Mouse (Mus musculus): ENCODE data around the gene Bri3bp. TPM values are rescaled to one million over a fixed set of nuclear protein-coding genes. Genes with fewer than 3 reads are reported as not detected.
"Not testable (repeated sequence)": the region's sequence is repeated elsewhere in the genome, so short reads cannot be mapped to it uniquely, and the experiment has no call there.

The Bri3bp gene
- total RNA-seq, 2 experiments from 2014 or later: 5.3 to 6.4 TPM

DNA sequence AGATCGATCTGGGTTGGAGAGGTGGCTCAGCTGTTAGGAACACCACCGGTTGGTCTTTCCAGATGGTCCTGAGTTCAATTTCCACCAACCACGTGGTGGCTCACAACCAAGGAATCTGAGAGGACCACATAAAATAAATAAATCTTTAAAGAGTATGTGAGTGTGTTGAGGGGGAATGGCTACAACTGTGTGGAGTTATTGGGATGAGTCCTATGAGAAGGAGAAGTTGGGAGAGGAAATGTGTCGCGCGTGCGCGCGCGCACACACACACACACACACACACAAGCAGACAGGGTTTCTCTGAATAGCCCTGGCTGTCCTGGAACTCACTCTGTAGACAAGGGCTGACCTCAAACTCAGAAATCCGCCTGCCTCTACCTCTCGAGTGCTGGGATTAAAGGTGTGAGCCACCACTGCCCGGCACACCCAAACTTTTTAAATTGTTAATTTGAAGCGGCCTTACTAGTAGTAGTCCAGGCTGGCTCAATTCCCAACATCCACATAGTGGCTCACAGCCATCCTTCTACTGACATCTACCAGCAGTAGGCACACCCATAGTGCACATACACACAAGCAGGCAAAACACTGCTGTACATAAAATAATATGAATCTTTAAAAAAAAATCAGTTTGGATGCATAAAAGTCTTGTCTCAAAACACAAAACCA, 33.3 kb upstream of the Bri3bp start:
- DNase-seq: no peak
- intact Hi-C loops (cut with DNase I; ENCODE audit: low total_unique reads): no loop called here

DNA sequence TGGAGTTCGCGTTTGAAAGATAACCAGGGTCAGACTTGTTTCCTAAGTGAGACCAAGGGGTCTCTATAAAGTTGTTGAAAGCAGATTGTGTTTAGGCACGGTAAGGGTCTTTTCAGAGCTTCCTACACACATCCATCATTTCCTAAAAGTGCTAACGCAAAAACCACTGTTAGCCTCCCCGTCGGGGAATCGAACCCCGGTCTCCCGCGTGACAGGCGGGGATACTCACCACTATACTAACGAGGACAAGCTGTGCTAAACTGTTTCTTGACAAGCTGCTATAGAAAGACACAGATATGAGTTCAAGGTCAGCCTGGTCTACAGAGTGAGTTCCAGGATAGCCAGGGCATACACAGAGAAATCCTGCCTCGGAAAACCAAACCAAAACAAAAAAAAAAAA, 32.5 kb upstream of the Bri3bp start:
- DNase-seq: peak; percentile 78
- intact Hi-C loops (cut with DNase I; ENCODE audit: low total_unique reads): no loop called here

DNA sequence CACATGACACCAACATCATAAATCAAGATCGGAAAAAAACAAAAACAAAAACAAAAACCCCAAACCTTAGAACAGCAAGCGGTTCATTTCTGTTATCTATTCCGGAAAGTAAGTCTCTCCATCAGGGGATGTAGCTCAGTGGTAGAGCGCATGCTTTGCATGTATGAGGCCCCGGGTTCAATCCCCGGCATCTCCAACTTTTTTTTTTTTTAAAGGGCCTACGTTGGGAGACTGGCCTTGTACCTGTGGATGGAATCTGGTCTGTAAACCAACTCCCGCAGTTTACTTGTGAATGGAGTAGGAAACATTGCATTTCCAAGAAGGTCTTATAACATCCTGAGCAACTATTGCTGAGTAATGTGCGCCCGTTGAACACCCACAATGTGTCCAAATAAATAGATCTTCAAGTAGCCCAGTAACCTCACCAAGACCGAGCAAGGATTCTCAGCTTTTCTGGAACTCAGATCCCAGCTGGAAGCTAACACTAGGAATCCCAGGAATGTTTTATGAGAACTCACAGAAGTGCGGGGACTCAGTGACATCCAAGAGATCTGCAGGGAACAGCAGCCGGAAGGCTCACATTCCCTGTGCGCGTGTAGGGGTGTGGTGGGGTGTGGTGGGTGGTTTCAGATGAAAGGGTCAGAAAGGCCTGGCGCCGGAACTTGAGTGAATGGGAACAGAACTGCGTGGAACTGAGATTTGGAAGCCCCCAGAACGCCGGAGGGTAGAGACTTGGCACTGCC, 31.8 kb upstream of the Bri3bp start:
- intact Hi-C loops (cut with DNase I; ENCODE audit: low total_unique reads): no loop called here
- DNase-seq: no peak

DNA sequence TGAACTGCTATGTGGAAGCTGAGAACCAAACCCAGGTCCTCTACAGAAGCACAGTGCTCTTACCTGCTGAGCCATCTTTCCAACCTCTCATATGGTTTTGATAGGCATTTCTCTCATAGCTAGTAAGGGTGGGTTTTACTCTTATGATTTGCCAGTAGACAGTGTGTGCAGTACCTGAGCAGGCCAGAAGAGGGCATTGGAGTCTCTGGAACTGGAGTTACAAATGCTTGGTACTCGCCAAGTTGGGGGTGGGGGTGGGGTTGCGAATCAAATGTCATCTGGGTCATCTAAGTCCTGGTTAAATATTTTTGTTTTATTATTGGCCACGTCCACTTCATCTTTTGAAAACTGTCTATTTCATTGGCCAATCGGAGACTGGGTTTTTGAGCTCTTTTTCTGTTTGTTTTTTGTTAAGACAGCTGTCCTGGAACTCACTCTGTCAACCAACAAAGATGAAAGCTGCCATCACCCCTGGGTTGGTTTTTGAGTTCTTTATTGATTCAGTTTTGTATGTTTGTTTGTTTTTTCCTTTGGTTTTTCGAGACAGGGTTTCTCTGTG, 29.3 kb upstream of the Bri3bp start:
- peak; percentile 53 for DNase-seq
- intact Hi-C loops (cut with DNase I; ENCODE audit: low total_unique reads): no loop called here

DNA sequence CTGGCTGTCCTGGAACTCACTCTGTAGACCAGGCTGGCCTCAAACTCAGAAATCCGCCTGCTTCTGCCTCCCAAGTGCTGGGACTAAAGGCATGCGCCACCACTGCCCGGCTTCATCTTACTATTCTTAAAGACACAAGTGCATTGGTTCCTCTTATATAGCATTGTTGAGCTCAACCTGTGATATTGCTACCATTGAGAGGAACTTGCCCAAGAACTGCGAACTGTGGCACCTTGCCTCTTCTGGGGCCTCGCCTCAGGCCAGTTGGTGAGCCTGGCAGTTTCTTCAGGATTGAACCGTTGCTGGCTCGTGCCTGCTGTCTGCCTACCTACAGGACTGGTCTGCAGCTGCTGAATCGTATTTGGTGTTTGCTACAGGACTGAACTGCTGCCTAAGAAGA, 28.8 kb upstream of the Bri3bp start:
- DNase-seq; intact Hi-C loops (cut with DNase I; ENCODE audit: low total_unique reads): not testable (repeated sequence)

DNA sequence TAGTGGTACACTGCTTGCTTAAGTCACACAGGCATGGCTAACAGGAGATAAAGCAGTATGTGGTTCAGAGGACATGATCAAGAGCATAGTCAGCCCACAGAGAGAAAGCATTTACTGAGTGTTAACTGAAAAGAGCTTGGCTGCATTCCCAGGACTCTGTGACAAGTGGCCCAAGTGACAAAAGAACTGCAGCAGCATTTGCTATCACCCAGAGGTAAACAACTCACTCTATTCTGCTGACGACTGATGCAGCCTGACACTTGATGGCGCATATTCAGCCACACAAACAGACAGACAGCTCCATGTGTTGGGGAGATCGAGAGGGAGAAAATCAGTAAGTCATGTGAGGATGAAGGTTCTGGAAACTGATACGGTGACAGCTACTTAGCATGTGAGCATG, 27.6 kb upstream of the Bri3bp start:
- DNase-seq: no peak
- intact Hi-C loops (cut with DNase I; ENCODE audit: low total_unique reads): no loop called here

DNA sequence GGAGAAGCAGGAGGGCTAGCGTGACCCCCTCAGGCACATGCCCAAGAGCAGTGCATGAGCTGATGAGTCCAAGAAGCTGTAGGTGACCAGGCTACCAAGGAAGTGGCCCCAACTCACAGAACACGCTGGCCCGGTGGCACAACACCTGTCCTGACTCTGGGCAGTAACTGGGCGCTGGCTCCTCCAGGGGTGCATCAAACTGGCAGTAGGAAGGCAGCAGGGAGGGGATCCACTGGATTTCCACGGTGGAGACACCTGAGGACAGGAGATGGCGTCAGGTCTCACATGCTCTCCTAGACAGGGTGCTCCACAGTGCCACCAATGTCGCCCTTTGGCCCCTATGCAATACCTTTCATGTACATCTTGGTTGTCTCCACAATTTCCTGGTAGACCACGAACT, 25.2 kb upstream of the Bri3bp start:
- intact Hi-C loops (cut with DNase I; ENCODE audit: low total_unique reads): no loop called here
- DNase-seq: no peak

DNA sequence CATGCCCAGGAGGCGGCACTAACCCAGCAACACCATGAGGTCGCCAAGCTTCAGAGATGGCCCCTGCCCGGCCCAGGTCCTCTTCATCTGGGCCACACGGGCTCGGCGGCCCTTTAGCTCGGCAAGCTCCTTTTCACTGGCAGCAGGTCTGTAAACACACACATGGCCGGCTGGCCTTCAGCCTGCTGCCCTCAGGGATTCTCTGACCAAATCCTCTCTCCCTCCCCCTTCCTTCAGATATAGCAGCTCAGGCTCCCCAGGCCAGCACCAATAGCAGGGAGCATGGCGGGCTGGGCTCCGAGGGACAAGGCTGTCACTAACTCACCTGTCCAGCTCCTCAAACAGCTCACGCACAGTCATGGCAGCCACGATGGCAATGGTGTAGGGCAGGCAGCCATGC, 22.7 kb upstream of the Bri3bp start:
- intact Hi-C loops (cut with DNase I; ENCODE audit: low total_unique reads): no loop called here

DNA sequence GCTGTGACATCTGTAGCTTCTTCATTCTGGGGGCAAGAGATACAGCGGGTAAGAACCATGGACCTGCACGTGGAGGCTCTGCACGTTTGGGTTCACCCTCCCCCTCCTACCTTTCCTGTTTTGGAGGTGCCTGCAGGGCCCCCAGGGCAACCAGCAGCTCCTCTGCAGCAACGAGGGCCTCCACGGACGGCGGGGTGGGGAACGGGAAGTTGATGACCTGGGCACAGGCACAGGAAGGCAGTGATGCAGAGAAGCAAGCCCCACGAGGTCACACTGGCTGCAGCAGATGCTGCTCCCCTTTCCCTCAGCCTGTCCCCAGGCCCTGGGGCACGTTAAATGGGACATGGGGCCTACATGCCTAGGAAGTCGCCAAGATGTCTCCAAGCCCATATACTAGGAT, 22.2 kb upstream of the Bri3bp start:
- intact Hi-C loops (cut with DNase I; ENCODE audit: low total_unique reads): no loop called here
- no peak for DNase-seq

More for the DNA sequence above, 22.7 kb upstream of the Bri3bp start:
- no peak for DNase-seq

DNA sequence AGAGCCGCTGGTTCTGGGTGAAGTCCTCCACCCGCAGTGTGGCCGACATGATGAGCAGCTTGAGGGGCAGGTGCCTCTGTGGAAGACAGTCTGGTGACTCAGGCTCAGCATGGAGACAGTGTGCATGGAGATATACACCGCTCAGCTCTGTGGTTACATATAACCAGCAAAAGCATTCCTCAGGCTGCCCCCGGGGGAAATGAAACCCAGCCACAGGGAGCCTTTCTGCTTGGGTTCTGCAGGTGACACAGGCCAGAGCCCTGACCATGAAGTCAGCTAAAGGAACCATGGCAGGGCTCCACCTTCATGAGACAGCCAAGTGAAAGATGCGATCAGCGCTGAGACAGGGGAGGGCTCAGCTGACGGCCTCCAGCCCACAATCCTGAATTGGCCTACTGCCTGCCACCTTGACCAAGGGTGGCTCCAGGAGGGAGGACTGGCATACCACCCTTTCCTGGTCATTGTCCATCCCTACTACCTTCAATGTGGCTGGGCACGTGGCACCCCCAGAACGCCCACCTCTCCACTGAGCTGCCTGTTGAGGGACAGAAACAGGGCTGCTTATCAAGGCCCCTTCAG, 15.6 kb upstream of the Bri3bp start:
- no peak for DNase-seq
- intact Hi-C loops (cut with DNase I; ENCODE audit: low total_unique reads): no loop called here

DNA sequence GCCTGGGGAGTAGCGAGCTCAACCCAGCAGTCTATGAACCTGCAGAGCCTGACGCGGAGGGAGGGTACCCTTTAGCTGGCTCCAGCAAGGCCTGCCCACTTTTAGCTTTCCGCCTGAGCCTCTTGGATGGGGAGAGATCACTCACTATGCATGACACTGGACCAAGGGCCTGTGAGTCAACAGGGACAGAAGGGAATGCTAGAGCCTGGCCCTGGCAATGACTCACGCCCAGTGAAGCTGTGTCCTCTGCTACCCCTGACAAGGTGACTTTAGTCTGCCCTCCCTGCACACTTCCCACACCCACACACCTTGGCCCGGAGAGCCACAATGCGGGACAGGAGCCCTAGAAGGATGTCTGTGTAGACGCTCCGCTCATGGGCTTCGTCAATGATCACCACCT, 15.0 kb upstream of the Bri3bp start:
- DNase-seq: no peak
- intact Hi-C loops (cut with DNase I; ENCODE audit: low total_unique reads): no loop called here

DNA sequence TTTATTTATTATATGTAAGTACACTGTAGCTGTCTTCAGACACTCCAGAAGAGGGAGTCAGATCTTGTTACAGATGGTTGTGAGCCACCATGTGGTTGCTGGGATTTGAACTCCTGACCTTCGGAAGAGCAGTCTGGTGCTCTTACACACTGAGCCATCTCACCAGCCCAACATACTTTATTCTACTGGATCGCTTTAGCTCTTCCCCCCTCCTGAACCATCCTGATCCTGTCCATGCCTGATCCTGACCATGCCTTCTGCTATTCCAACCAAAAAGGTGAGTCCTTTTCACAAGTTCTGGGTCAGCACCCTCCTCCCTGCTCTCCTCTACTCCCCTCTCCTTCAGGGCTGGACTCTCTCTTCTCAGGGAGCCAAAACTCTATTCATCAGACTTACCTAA, 9.0 kb upstream of the Bri3bp start:
- DNase-seq; intact Hi-C loops (cut with DNase I; ENCODE audit: low total_unique reads): not testable (repeated sequence)

DNA sequence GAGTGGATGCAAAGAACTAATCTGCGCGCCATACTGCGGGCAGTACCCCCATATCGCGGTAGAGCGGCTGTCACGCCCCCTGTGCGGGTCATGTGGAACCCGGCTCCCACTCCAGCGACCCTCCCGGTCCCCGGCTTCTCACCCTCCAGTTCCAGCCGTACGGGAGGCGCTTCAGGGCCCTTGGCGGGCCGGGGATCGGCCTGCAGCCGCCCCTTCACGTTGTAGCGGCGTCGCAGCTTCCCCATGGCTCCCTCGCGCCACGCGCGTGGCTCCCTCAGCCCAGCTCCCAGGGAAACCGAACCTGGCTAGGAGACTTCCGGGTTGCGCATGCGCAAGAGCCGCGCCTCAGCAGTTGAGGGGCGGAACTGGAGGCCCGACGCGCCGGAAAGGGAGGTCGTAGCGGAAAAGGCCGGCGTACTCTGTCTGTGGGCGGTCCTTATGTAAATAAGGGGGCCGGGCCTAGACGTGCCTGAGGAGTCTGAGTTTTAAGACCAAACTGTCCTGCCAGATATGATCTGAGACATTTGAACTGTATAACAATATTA, 7.5 kb upstream of the Bri3bp start, which contains the start of gene Dhx37:
Dhx37 (minus strand) TSS at position 329 of the 545 bp plus-strand sequence.
- DNase-seq: peak; percentile 96
- intact Hi-C loops (cut with DNase I; ENCODE audit: low total_unique reads): no loop called here

DNA sequence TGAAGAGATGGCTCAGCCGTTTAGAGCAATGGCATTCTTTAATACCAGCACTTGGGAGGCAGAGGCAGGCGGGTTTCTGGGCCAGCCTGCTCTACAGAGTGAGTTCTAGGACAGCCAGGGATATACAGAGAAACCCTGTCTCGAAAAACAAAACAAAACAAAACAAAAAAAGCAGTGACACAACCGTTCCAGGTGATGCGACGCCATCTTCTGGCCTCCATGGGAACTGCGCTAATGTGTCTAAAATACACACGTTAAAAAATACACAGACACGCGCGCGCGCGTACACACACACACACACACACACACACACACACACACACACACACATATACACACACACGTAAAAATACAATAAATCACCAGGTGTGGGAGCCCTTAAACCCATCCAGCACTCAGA, 7.0 kb upstream of the Bri3bp start:
- DNase-seq; intact Hi-C loops (cut with DNase I; ENCODE audit: low total_unique reads): not testable (repeated sequence)

DNA sequence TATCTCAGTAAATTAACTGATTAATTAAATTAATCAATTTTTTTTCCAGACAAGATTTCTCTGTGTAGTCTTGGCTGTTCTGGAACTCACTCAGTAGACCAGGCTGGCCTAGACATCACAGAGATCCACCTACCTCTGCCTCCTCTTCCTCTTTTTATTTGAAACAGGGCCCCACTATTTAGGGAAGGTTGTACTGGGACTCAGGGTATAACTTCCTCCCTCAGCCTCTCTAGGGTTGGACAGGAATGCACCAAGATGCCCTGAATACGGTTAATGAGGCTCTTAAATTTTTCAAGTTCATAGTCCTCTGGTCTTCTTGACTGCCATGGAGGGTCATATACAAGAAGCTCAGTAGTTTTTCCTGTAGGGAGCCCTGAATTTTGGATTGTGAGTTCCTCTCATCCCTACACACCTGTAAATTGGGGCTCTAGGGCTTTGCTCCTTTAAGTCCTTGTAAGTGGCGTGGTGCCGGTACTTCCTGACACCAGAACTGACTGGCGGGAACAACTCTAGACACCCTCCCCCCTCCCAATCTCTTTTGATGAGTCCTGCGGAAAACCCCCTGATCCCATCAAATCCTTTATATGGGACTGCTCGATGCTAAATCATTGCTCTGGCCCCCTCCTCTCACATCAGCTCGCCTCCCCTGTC, 660 bp upstream of the Bri3bp start:
- no peak for DNase-seq
- intact Hi-C loops (cut with DNase I; ENCODE audit: low total_unique reads): no loop called here

DNA sequence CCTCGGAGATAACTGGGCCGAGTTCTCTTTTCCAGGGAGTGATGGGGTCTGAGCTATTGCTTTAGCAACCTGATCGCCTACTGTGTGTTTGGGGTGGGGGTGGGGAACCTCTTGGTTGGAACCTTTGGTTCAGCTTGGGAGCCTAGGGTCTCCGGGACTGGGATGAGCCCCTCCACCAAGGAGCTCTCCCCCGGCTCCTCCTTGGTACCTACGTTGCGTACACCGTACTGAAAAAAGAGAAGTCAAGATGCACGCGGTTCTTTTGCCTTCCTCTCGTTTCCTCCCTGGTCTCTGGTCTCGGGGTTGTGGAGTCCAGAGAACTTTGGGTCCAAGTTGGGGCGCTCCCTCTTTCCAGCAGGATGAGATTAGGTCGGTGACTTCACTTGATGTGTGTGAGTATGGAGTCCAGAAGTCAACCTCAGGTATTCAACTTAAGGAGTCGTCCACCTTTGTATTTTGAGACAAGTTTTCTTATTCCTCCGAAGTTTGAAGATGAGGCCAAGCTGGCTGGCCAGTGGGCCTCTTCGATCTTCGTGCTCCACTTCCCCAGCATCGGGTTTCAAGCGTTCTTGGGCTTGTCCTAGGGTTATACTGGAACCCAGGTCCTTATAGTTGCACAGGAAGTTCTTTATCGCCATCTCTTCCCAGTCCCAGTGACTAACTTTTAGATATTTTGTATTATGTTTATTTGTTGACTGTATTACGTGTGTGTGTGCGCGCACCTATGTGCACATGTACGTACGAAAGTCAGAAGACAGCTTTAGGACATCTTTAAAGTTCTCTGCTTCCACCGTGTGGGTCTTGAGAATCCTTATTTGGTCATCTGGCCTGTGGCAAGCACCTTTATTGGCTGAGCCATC, 998 bp downstream of the Bri3bp start:
- intact Hi-C loops (cut with DNase I; ENCODE audit: low total_unique reads): no loop called here
- DNase-seq: no peak

DNA sequence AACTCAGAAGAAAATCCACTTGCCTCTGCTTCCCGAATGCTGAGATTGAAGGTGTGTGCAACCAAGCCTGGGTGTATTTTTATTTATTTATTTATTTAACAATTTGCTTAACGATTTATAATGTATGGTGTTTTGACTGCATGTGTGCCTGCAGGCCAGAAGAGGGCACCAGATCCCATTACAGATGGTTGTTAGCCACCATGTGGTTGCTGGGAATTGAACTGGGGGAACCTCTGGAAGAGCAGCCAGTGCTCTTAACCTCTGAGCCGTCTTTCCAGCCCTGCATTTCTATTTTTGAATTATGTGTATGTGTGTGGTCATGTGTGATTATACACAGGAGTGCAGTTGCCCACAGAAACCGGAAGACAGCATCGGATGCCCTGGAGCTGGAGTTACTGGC, 2.0 kb downstream of the Bri3bp start:
- intact Hi-C loops (cut with DNase I; ENCODE audit: low total_unique reads): no loop called here
- DNase-seq: no peak

DNA sequence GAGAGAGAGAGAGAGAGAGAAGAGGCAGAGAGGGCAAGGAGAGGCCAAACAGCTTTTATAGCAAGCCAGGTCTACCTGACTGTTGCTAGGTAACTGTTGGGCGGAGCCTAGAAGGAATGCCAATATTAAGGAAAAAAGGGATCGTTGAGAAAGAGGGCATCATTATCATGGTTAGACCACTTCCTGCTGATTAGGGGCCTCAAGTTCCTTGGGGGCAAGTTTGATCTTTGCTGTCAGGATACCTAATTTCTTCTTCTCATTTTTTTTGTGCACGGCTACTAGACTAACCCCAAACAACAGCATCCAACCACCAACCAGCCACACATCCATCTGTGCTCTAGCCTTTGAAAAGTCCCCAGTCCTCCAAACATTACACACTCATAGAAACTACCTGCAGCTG, 2.5 kb downstream of the Bri3bp start:
- intact Hi-C loops (cut with DNase I; ENCODE audit: low total_unique reads): no loop called here
- DNase-seq: no peak

DNA sequence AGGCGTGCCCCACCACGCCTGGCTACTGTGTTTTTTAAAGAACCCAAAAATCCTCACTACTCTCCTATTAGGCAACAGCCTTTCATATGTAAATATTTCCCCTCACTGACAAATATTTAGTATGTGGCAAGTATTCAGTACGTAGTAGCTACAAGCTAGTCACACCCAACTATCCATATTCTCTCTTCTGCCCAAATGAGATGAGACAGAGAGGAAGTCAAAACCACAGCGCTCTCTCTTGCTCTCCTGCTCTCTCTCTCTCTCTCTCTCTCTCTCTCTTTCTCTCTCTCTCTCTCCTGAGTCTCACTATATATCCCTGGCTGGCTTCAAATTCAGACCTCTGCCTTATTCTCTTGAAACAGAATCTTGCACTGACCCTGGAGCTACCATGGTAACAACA, 3.2 kb downstream of the Bri3bp start:
- DNase-seq: no peak
- intact Hi-C loops (cut with DNase I; ENCODE audit: low total_unique reads): no loop called here

Data from gastrocnemius, postnatal 14 days (tissue).